Mouse (Mus musculus): ENCODE results near the gene Sumo1. TPM values are rescaled to one million over a fixed set of nuclear protein-coding genes. Genes with fewer than 3 reads are reported as not detected.

Gene Sumo1
- polyA plus RNA-seq, 1 experiment from 2014 or later: 305 TPM

DNA sequence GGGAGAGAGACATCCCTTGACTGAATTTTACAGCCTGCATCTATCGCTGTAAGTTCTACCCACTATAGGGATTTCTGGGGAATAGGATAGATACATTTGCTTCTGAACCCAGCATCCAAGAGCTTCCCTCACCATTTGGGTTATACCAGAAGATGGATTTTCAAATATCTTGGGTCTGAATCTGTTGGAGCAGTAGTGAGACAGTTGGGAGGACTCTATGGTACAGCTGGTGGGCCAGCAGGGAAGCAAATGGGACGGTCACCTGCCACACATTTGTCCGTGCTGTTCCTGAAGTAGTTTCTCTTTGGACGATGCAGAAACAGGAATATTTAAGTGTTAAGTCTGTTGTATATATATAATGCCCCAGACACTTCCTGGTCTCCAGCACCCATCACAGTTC, 103.1 kb downstream of the Sumo1 start:
- Histone ChIP-seq H3K36me3 (no peaks in the 10 kb centered on the region), H3K27ac (no peak overlapping the region), H3K9me3 (no peaks in the 10 kb centered on the region), H3K9ac (no peak overlapping the region), H3K27me3 (replicated peaks) (no peaks in the 10 kb centered on the region), H3K4me2 (no peak overlapping the region), H3K4me3 (replicated peaks) (no peak overlapping the region), H3K4me1 (0 out of 2 replicates have a peak, but pooled peaks cover 7% of the 10 kb centered on the region)
- ATAC-seq (ENCODE audit: insufficient read depth, low FRiP score, low read depth): no peak
- 78% methylated on average over 4 of the region's 4 CpGs for WGBS

DNA sequence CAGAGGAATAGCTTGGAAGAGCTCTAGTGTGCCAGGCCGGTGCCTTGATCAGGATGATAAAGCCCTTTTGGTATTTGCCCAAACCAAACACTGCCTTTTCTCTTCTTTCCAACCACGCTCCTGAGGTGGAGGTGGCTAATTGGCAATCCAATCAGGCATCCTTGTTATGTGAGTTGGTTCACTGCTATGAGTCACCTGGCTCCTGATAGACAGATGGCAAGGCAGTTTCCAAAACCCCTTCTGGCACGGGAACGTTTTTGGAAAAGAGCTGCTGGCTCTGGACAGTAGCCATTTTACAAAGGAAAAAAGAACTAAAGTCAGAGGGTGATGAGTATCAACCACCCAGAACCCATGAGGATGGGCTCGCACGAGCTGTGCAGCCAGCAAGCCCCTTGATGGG, 103.7 kb downstream of the Sumo1 start:
- Histone ChIP-seq H3K4me1 (0 out of 2 replicates have a peak, but pooled peaks cover 7% of the 10 kb centered on the region), H3K4me3 (replicated peaks) (no peak overlapping the region), H3K36me3 (no peaks in the 10 kb centered on the region), H3K9me3 (no peaks in the 10 kb centered on the region), H3K4me2 (no peak overlapping the region), H3K27me3 (replicated peaks) (no peaks in the 10 kb centered on the region), H3K27ac (no peak overlapping the region), H3K9ac (no peak overlapping the region)
- no peak for ATAC-seq (ENCODE audit: insufficient read depth, low FRiP score, low read depth)
- WGBS: 67% methylated on average over 6 of the region's 6 CpGs

DNA sequence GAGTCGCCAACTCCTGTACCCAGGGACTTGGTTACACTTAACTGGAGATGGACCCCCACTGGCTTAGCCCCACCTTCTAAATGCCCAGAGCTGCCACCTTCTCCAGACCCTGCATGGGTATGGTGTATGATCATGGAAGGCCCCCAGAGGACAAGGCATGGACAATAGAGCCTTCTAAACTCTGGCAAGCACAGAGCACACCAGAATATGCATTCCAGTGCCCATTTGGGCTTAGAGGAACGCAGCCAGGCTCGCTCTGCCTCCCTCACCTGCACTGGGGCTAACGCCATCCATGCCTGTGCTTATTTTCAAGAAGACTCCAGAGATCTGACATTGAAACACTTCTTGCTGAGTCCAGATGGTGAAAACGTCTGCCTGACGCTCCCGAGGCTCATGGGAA, 104.4 kb downstream of the Sumo1 start:
- Histone ChIP-seq H3K27ac (no peak overlapping the region), H3K27me3 (replicated peaks) (no peaks in the 10 kb centered on the region), H3K36me3 (no peaks in the 10 kb centered on the region), H3K4me1 (0 out of 2 replicates have a peak, but pooled peaks cover 7% of the 10 kb centered on the region), H3K9me3 (no peaks in the 10 kb centered on the region), H3K9ac (no peak overlapping the region), H3K4me2 (no peak overlapping the region), H3K4me3 (replicated peaks) (no peak overlapping the region)
- no peak for ATAC-seq (ENCODE audit: insufficient read depth, low FRiP score, low read depth)
- 77% methylated on average over 7 of the region's 7 CpGs for WGBS

DNA sequence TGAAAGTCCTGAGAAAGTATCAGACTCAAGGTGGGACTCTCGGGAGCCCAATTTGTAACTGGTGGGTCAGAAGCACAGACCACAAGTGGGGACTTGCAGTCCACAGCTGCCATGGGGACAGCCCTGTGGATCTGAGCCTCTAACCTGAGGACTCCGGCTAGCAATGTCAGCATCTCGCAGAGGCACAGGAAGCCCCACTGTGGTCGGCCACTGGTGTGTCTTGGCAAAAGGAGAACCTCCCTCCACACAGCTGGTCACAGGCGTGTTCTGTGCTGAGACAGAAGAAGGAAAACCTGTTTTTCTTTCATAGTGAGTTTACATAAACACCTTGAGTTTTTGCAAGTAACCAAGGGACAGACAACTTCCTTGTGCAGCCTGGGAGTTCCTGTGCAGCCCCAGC, 104.8 kb downstream of the Sumo1 start:
- WGBS: 68% methylated on average over 5 of the region's 5 CpGs
- no peak for ATAC-seq (ENCODE audit: insufficient read depth, low FRiP score, low read depth)
- H3K4me1 ChIP-seq: 0 out of 2 replicates have a peak, but pooled peaks cover 7% of the 10 kb centered on the region

DNA sequence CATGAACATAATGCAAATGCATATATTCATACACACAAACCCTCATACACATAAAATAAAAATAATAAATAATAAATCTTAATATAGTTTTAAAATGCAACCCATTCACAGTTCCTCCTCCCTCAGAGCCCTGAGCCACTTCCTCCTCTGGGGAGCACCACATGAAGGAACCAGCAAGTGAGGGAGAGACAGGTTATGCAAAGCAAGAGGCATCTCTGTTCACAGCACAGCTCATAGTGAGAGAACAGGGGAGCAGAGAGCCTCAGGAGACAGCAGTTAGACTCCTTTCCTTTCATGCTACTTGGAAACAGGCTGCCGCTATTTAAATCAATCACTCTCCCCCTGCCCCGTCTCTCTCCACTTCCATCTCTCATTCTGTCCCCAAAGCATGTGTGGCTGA, 107.1 kb downstream of the Sumo1 start:
- Histone ChIP-seq H3K36me3 (no peaks in the 10 kb centered on the region), H3K27ac (no peak overlapping the region), H3K4me3 (replicated peaks) (no peak overlapping the region), H3K27me3 (replicated peaks) (no peaks in the 10 kb centered on the region), H3K9me3 (no peaks in the 10 kb centered on the region), H3K9ac (no peak overlapping the region), H3K4me1 (0 out of 2 replicates have a peak, but pooled peaks cover 7% of the 10 kb centered on the region), H3K4me2 (no peak overlapping the region)
- ATAC-seq (ENCODE audit: insufficient read depth, low FRiP score, low read depth): no peak
- WGBS: 39% methylated on average over 2 of the region's 2 CpGs

More for the DNA sequence above, 104.8 kb downstream of the Sumo1 start:
- Histone ChIP-seq H3K36me3 (no peaks in the 10 kb centered on the region), H3K9me3 (no peaks in the 10 kb centered on the region), H3K4me3 (replicated peaks) (no peak overlapping the region), H3K27me3 (replicated peaks) (no peaks in the 10 kb centered on the region), H3K4me2 (no peak overlapping the region), H3K9ac (no peak overlapping the region), H3K27ac (no peak overlapping the region)

DNA sequence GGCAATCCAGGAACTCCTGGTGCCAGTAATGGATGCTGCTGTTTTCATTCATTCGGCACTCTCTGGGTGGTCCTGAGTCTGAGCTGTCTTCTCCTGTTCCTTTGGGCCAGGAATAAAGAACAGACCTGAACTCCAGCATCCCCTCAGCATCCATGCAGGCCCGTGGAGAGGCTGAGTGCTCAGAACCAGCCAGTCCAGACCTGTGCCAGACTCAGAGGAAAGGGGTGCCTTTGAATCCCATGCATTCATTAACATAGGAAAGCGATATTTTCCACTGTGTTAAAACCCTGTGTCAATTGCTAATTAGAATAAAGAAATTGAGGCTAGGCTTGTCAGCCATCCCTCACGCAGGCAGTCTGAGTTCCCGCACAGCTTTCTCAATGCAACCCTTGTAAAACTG, 116.9 kb downstream of the Sumo1 start:
- Histone ChIP-seq H3K9me3 (no peaks in the 10 kb centered on the region), H3K27me3 (replicated peaks) (no peaks in the 10 kb centered on the region), H3K9ac (no peak overlapping the region), H3K4me1 (peaks cover 9% of the 10 kb centered on the region), H3K36me3 (no peaks in the 10 kb centered on the region), H3K4me3 (replicated peaks) (no peak overlapping the region), H3K4me2 (no peak overlapping the region), H3K27ac (no peak overlapping the region)
- WGBS: 51% methylated on average over 5 of the region's 5 CpGs
- no peak for ATAC-seq (ENCODE audit: insufficient read depth, low FRiP score, low read depth)

DNA sequence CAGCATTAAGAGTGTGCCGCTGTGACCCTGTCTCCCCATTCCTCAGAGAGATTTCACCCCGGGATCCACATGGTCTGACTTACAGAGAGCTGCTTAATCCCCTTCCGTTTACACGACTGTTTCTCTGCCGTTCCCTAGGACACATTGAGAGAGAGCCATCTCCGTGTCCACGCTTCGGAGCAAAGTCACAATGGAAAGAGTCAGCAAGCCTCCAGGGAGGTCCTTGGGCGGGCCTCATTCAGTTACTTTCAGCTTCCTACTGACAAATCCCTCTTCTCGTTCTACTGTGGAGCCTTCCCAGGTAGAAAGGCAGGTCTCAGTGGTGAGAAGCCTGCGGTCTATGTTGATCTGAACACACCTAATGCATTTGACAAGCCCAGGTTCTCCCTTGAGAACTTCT, 119.6 kb downstream of the Sumo1 start:
- H3K4me2 ChIP-seq: peak overlapping the region; percentile 10; the same call in 1 of the 2 replicates
- H3K36me3 ChIP-seq: no peaks in the 10 kb centered on the region
- peak overlapping the region; percentile 44; the same call in 1 of the 2 replicates for H3K27ac ChIP-seq
- no peak overlapping the region for H3K9ac ChIP-seq
- no peaks in the 10 kb centered on the region for H3K9me3 ChIP-seq
- H3K4me1 ChIP-seq: peaks cover 9% of the 10 kb centered on the region
- no peaks in the 10 kb centered on the region for H3K27me3 ChIP-seq (replicated peaks)
- ATAC-seq (ENCODE audit: insufficient read depth, low FRiP score, low read depth): no peak
- H3K4me3 ChIP-seq (replicated peaks): no peak overlapping the region
- WGBS: 45% methylated on average over 11 of the region's 11 CpGs

DNA sequence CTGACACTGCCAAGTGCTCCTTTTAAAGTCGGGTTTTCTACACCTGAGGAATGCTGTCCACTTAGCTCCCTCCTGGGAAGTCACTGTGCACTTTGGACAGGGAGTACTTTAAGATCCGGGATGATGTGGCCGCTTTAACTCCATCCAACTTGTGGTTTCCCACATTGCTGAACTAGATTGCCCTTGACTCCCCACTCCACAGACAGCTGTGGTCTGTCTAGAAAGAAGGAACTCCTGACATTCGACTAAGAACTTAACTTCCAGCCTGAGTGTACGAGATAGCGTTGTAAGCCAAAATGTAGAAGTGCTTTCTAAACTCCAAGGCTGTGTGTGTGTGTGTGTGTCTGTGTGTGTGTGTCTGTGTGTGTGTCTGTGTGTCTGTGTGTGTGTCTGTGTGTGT, 120.4 kb downstream of the Sumo1 start:
- WGBS: 30% methylated on average over 6 of the region's 6 CpGs
- ATAC-seq (ENCODE audit: insufficient read depth, low FRiP score, low read depth): peak; percentile 72

DNA sequence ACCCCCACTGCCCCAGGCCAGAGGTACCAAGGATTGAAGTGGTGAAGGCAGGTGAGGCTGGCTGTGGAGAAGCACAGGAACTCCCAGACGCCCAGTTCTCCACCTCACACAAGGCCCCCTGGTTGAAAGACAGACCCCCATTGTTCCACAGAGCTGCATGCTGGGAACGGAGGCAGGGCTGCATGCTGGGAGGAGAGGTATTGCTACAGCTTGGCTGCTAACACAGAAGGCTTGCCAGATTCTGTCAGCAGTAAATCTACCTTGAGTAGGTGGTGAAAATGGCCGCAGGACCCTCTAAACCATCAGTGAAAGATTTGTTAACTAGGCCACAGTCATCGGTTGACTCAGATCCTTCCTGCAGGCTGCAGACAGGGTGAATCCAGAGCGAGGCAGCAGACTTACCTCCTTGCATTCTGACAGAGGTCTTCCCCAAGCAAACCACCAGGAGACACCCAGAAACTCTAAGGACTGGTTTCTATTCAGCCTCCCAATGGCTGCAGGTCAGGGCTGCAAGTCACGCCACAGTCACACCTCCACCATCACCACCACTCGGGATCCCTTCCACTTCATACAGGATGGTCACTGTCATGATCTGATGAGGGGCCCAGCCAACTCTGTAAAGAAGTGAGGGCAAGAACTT, 121.5 kb downstream of the Sumo1 start:
- H3K9ac ChIP-seq: no peak overlapping the region
- H3K9me3 ChIP-seq: no peaks in the 10 kb centered on the region
- 73% methylated on average over 7 of the region's 7 CpGs for WGBS
- no peaks in the 10 kb centered on the region for H3K36me3 ChIP-seq
- no peak overlapping the region for H3K4me3 ChIP-seq (replicated peaks)
- ATAC-seq (ENCODE audit: insufficient read depth, low FRiP score, low read depth): no peak
- peaks cover 9% of the 10 kb centered on the region for H3K4me1 ChIP-seq
- no peak overlapping the region for H3K27ac ChIP-seq
- H3K4me2 ChIP-seq: no peak overlapping the region
- no peaks in the 10 kb centered on the region for H3K27me3 ChIP-seq (replicated peaks)

More for the DNA sequence above, 120.4 kb downstream of the Sumo1 start:
- Histone ChIP-seq H3K4me3 (replicated peaks) (no peak overlapping the region), H3K9ac (no peak overlapping the region), H3K4me2 (no peak overlapping the region), H3K4me1 (peaks cover 9% of the 10 kb centered on the region), H3K9me3 (no peaks in the 10 kb centered on the region), H3K27ac (no peak overlapping the region; the same call in 1 of the 2 replicates), H3K36me3 (no peaks in the 10 kb centered on the region), H3K27me3 (replicated peaks) (no peaks in the 10 kb centered on the region)

DNA sequence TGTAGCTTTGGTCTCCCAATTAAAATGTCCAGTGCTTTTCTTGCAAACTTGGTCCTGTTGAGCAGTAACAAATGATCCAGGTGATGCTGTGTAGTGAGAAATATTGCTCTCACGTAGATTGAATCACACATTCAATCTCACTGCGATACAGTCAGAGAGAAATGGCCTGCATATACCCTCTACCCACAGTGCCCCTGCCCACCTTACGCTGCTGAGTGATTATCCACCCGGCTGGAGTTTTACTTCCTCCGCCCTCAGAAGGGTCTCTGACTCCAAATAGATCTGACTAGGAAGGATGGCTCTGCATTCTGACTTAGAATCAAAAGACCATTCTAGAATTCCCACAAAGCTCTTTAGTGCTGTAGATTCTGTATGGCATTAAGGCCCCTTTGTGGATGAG, 122.1 kb downstream of the Sumo1 start:
- Histone ChIP-seq H3K4me1 (peaks cover 9% of the 10 kb centered on the region), H3K9me3 (no peaks in the 10 kb centered on the region), H3K4me3 (replicated peaks) (no peak overlapping the region), H3K36me3 (no peaks in the 10 kb centered on the region), H3K27me3 (replicated peaks) (no peaks in the 10 kb centered on the region), H3K4me2 (no peak overlapping the region), H3K9ac (no peak overlapping the region), H3K27ac (no peak overlapping the region)
- 86% methylated on average over 5 of the region's 5 CpGs for WGBS
- no peak for ATAC-seq (ENCODE audit: insufficient read depth, low FRiP score, low read depth)

DNA sequence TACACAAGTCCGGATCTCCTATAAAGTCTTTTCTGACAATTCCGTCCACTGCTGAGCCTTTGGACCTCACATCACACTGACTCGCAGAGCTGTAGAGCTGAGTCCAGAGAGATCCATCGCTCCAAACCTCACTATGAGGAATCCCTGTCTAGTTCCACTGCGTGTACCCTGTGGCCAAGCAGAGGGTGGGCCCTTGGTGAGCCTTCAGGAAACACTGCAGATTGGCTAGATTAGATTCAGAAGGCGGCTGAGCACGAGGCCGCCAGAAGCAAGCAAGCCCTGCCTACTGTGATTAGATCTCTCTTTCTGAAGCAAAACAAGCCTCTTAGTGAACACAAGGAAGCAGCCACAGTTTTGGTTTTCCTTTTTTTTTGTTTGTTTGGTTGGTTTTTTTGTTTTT, 126.7 kb downstream of the Sumo1 start:
- 69% methylated on average over 8 of the region's 8 CpGs for WGBS
- H3K27me3 ChIP-seq (replicated peaks): no peaks in the 10 kb centered on the region
- no peak overlapping the region for H3K27ac ChIP-seq
- H3K36me3 ChIP-seq: no peaks in the 10 kb centered on the region
- no peak overlapping the region for H3K9ac ChIP-seq
- no peak overlapping the region for H3K4me2 ChIP-seq
- no peaks in the 10 kb centered on the region for H3K4me1 ChIP-seq
- ATAC-seq (ENCODE audit: insufficient read depth, low FRiP score, low read depth): no peak
- no peaks in the 10 kb centered on the region for H3K9me3 ChIP-seq
- H3K4me3 ChIP-seq (replicated peaks): no peak overlapping the region

DNA sequence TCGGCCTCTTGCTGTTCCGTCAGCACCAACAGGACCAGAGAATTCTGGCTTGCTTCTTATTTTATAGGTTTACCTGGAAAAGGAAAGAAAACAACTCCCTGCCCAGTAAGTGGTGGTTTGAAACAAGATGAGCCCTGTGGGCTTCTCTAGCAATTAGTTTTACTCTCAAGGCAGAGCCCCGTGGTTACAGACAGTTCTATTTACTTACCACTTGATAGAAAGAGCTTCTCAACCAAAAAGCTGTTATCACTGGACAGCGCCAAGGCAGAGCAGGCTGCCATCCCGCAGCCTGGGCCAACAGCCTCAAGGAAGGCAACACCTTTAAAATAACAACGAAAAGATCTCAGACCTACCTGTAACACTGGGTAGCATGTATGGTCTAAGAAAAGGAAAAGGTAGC, 128.4 kb downstream of the Sumo1 start:
- Histone ChIP-seq H3K36me3 (no peaks in the 10 kb centered on the region), H3K27ac (no peak overlapping the region), H3K4me1 (no peaks in the 10 kb centered on the region), H3K4me2 (no peak overlapping the region), H3K4me3 (replicated peaks) (no peak overlapping the region), H3K9me3 (no peaks in the 10 kb centered on the region), H3K27me3 (replicated peaks) (no peaks in the 10 kb centered on the region), H3K9ac (no peak overlapping the region)
- no peak for ATAC-seq (ENCODE audit: insufficient read depth, low FRiP score, low read depth)
- WGBS: 53% methylated on average over 6 of the region's 6 CpGs
